Mouse (Mus musculus): ENCODE data around the gene Gm609.

Gm609 gene

DNA sequence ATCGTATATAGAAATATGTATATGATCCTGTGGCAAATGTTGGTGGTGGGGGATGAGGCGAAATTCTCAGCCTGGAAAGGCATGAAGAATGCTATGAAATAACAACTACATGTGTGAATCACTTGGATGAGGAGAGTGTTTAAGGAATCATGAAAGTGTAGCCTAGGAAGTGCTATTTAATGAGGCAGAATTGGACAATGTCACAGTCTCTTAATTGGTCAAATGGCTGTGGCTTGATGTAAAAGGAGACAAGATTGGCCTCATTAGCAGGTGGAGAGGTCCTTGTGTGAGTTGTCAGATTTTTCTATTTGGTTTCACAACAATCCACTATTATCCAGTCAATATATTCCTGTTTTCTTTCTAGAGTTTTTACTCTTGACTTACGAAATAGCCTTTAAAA is 101.1 kb downstream of the Gm609 start:
- DNase-seq: no peak

DNA sequence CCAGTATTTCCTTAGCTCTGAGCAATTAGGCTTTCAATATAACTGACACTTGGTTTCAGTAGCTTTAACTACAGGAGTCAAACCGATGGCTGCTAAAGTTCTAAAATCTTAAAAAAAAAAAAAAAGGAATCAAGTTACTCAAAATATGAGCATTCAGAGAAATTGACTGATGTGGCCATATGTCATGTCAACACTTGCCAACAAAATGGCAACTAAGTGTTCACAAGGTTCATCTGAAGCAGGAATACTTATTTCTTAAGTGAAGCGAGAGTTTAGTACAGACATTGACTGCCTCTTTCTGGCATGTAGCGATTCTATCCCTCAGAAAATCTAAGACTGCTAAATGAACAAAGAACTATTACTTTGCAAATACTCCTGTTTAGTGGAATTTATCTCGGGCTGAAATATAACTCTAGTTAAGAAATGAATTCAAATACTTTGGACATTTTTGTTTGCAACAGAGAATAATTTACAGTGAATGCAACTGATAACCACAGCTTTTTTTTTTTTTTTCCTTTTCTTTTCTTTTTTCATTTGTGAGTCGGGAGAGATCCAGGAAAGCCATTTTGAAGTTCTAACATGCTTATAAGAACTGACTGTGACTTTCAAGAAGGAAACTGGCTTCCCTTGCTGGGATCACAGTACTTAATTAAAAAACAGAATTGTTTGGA is 102.3 kb downstream of the Gm609 start:
- no peak for DNase-seq

DNA sequence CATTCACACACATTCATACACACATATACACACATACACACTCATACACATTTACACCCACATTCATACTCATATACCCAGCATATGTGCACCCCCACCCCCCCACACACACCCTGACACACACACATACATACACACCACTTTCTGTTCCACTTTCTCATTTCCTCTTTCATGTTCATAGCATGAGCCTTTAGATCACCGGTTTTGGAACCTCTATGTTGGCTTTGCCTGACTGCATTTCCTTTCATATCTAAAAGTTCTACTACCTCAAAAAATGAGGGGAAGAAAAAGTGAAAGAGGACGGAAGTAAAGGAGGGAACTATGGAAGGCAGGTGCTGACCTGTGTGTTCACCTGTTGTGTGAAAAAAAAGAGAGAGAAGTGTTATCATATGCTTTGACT is 102.9 kb downstream of the Gm609 start:
- no peak for DNase-seq

DNA sequence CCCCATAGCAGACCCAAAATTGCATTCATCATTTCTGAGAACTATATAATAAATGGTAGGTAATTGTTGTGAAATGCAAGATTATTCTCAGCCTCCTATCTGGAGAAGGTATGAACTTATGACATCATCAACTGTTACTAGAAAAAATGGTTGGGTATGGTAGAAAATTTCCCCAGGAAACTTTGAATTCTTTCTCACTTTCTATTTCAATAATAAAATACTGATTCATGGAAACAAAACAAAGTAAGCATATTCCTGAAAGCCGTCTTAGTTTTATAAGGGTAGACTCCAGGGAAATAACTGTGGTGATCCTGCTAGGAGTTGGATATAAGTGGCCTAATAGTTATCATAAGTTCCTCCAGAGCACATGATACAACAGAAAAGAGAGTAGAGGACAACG is 103.7 kb downstream of the Gm609 start:
- no peak for DNase-seq

DNA sequence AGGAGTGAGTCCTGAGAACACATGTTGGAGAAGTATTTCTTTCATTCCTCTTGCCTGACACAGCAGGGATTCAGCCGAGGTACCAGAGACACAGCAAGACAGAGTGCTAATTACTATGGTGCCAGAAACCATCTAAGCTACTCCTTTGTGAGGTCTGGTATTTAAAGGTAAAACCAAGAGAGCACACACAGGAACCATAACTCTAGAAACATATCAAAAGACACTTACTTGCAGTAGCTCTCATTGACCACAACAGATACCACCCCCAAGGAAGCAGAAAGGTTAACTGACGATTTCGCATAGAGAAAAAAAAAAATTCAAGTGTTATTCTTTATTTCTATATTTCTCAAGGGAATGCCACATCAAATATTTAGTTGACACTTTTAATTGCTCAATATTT is 111.0 kb downstream of the Gm609 start:
- DNase-seq: no peak

DNA sequence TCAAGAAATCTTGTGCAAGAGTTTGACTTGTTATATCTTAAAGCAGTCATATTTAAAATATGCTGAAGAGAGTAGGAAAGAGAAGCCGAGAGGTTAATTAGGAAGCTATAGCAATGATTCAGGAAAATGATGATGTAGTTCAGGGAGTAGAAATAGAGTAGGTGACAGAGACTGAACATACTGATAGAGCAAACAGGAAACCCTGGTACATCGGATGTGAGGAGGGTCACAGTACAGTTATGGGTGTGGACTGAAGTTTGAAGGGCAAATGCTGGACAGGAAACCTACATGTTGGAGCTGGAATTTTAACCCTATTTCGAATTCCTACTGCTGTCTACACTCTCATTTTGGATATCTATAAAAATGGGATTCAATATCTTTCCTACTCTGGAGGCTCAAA is 113.8 kb downstream of the Gm609 start:
- DNase-seq: no peak

DNA sequence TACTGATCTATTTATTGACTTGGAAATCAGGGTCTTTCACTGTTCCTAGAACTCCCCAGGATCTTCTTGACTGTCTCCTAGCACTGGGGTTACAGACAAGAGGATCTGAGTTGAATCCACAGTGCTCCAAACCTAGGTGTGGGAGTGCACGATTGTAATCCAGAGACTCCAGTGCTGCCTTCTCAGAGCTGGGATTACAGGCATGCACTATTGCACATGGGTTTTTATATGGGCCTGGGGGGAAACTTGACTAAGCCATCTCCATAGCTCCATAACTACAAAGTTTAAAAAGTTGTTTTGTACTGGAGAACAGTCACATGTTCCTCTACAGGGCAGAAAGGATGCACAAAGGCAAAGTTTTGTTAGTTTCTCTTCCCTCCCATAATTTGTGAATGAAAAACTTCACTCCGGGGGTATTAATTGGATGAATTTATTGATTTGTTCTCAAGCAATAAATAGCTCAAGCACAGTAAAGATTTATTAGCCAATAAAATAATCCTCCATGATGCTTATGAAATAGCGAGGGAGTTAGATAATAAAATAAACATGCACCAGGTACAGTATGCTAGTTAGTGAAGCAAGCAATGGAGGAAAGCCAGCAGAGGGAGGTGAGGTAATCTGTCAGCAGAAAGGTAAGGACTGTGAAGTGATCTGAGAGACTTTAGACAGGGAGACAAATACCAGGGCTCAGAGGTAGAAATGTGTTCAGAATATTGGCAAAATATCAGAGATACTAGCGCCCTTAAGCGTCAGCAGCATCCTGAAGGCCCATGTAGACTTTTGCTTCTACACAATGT is 114.4 kb downstream of the Gm609 start:
- no peak for DNase-seq

DNA sequence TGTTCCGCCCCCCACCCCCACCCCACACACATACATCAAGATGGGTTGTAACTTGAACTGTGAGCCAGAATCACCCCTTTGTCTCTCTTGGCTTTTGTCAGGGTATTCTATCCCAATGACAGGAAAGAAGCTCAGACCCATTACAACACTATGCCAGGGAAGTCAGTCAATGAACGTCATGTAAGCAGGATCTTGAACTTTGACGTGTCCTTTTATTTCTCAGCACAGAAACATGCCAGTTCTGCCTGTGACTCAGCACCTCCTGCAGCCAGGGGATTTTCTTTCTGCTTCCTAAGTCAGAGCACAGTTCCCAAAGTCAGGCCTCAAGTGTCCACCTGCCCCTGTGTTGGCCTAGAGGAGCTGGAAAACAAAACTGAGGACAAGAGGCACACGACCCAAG is 115.4 kb downstream of the Gm609 start:
- no peak for DNase-seq

DNA sequence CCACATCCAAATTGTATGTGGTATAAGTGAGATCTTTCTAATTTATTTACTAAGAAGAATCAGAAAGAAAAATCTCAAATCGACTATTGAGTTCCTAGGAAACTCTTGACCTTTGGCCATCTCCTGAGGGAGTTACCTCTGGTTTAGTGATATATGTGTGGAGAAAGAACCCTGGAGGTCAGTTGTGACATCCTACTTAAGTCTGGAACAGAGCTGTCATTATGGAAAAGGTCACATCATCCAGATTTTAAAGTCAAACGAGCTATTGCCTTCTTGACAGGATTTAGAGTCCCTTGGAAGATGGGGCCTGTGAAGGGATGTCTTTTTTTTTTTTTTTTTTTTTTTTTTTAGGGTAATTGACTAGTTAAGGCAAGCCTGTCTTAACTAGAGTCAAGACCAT is 116.0 kb downstream of the Gm609 start:
- no peak for DNase-seq

DNA sequence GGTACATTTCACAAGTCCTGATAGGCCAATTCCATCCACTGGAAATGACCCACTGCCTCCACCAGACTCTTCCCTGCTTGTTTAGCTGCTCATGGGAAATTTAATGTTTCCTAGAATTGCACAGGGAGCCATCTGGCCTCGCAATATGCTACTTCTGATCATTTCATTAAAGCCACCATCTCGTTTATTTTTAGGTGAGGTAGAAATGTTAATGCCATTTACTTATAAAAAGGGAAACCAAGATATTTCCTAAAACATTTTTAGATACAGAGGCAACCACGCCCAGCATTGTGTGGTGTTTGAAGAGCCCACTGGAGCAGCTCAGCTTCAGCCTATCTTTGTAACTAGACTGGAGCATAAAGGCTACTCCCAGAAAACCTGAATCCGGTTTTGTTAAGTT is 116.5 kb downstream of the Gm609 start:
- peak in 1 of 2 experiments; percentile 19 for DNase-seq

DNA sequence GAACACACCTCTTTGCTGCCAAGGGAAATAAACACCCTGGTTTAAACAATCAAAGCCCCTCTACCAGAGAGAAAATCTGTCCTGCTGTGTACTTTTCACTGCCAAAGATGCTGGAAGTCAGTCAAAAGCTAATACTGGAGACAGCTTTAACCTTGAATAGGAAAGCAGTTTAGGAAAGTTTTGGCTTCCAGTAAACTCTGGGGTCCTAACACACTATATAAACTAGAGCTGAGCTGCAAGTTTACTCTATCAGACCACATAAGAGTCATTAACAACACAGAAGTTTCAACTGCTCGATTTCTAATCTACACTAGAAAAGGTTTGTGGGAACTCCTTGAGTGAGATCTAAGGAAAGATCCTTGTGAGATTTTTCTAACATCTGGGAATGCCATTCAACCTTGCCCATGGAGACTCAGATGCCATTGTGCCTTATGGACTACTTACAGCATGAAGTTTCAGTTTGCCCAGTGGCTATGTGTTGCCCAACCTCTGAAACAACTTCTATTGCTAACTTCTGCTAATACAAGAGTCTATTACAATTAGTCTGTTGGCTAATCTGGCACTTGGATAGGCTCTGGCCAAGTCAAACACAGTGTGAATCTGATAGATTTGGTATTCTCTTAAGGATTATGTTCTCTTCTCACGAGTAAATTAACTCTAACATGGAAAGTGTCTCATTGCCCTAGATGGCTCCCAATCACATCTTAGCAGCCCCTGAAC is 117.1 kb downstream of the Gm609 start:
- DNase-seq: peak in 1 of 2 experiments; percentile 27

DNA sequence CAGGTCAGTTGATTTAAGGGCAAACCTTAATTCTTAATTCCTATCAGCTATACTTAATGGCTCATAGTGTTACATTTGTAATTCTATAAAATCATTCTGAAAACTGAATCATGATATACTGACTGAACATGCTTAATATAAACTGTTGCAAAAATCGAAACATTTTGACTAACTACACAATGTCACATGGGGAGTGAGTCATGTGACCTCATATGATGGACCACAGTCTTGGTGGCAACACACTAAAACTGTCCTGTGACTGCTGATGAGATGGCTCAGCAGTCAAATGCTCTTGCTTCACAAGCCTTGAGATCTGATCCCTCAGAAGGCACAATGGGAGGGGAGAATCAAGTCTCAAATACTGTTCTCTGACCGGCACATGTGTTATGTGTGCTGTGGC is 118.7 kb downstream of the Gm609 start:
- no peak for DNase-seq

DNA sequence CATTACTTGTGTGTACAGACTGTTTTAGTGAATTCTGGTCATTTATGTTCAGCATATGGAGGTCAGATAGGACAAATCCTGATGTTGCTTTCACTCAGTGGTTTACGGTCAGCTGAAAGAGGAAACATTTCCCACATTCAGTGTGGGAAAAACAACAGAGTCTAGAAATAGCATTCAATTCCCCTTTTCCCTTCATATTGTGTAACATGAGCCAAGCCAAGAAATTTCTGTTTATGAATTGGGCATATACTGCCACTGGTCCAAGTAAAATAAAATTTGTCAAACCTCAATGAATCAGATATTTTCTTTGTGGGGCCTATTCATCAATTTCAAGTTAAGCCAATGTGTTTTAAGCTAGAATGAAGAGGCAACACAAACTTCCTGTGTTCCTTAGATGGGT is 121.7 kb downstream of the Gm609 start:
- no peak for DNase-seq

DNA sequence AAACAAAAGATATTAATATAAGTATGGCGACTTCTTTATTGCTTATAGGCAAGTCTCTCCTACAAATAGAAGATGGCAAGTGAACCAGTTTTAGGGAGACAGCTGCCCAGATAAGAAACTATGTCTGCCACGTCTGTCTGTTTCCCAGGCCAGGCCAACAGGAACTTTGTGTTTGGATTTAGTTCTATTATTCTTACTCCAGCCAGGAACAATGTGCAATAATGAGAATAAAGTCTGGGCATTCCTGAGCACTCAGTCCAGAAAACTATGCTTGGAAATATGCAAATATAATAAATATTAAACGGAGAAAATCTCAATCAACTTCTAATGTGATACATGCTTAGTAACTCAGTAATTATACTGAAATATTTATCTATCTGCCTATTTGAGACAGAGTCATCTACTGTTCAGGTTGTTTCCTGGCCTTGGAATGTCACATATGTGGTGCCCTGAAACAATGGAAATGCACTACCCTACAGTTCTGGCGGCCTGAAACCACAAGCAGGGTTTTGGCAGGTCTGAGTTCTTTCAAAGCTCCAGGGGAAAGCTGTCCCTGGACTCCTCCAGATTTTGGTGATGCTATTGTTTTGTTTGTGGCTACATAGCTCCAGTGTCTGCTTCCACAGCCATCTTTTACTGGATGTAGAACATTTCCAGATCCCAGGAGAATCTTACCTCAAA is 123.3 kb downstream of the Gm609 start:
- DNase-seq: no peak

DNA sequence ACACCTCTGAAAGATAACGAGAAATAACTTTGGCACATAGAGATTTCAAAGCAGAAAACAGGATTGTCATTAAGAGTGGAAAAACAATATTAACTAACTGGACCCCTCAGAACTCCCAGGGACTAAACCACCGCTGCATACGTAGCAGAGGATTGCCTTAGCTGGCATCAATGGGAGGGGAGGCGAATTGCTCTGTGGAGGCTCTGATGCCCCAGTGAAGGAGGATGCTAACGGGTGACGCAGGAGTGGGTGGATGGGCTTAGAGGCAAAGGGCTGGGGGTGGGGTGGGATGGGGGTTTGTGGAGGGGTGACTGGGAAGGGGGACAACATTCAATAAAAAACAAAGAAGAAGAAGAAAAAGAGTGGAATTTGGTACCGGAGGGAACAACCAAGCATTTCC is 126.7 kb downstream of the Gm609 start:
- DNase-seq: no peak

DNA sequence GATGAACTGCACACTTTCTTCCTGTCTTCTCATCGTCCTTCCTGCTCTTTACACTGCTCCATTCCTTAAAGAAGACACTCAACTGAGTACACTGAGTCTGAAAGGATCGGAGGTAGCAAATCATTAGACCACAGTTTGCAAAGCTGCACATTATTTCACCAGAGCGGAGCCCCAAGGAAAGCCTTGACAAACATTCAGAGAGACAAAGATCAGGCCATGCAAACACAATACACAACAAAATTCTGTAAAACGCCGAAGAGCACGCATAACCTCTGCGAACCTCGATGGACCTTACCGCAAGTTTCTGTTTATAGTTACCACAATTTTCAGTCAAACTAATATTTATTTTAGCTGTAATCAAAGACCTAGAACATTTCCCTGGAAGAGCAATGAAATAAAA is 127.4 kb downstream of the Gm609 start:
- no peak for DNase-seq

DNA sequence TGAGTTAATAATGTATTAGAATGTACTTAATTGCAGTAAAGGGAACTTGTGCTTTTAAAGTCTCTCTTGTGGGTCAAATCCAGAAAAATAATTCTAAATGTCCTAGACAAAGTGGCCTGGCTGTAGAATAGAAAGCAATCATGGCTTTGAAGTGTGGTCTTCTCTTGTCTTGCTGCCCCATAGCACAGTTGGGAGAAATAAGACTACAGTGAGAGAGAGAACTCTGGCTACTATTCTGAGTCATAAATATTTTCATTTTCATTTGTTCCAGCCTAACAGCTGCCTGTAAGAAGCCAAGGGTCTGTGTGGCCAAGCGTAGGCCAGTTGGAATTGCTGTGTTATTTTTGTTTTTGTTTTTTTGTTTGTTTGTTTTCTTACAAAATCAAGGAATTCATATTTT is 128.1 kb downstream of the Gm609 start:
- no peak for DNase-seq

DNA sequence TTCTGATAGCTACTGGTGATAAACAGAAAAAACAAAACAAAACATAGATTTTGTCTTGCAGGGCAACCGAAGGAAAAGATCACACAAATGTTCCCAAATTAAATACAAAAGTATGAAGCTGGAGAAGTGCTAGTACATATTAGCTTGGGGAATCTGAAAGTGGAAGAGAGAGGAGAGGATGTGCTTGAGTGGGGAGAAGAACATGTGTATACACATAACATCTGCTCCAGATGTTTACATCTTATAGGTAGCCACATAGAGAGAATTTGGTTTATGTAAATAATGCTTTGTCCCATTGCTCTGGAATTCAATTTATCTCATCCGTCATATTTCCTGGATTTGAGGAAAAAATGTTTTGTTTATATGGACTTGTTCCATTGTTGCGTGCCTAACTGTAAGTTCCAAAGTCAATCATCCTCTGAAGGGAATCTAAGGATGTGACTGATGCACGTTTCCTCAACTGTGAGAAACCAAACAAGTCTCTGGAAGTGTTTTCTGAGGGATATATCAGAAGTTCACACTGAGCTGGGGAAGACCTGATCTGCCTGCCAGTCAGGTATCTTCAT is 129.2 kb downstream of the Gm609 start:
- no peak for DNase-seq
